Mouse (Mus musculus): ENCODE results near the gene Tbc1d15. TPM values are rescaled to one million over a fixed set of nuclear protein-coding genes. Genes with fewer than 3 reads are reported as not detected.
"Not testable (repeated sequence)": the region's sequence is repeated elsewhere in the genome, so short reads cannot be mapped to it uniquely, and the experiment has no call there.

Tbc1d15 gene
- polyA plus RNA-seq, 1 experiment from 2014 or later, result 66.1 TPM

GRCm38 (mm10) chr10:115191214-115191613 lies 60.1 kb downstream of the Tbc1d15 start:
- WGBS, result 87% methylated on average over 7 of the region's 7 CpGs
- Histone ChIP-seq H3K36me3 (ENCODE audit: control insufficient read depth, insufficient read depth, low read length) (no peaks in the 10 kb centered on the region), H3K4me3 (ENCODE audit: low read depth, low read length) (no peak overlapping the region), H3K4me1 (replicated peaks; ENCODE audit: control insufficient read depth, insufficient read depth, low read length) (no peaks in the 10 kb centered on the region), H3K9me3 (ENCODE audit: control insufficient read depth, low read length) (no peaks in the 10 kb centered on the region), H3K4me2 (ENCODE audit: low read length) (no peak overlapping the region), H3K27me3 (replicated peaks; ENCODE audit: control insufficient read depth, insufficient read depth, low read length) (no peaks in the 10 kb centered on the region), H3K9ac (ENCODE audit: low read length) (no peak overlapping the region), H3K27ac (ENCODE audit: low read depth) (no peak overlapping the region)
- DNase-seq (ENCODE audit: low spot score) (no peak), ATAC-seq (replicated peaks; ENCODE audit: low FRiP score, low TSS enrichment, low read depth) (no peak)

GRCm38 (mm10) chr10:115187390-115187789 lies 63.9 kb downstream of the Tbc1d15 start:
- Histone ChIP-seq H3K4me3 (ENCODE audit: low read depth, low read length) (no peak overlapping the region), H3K4me1 (replicated peaks; ENCODE audit: control insufficient read depth, insufficient read depth, low read length) (no peaks in the 10 kb centered on the region), H3K9ac (ENCODE audit: low read length) (no peak overlapping the region), H3K9me3 (ENCODE audit: control insufficient read depth, low read length) (no peaks in the 10 kb centered on the region), H3K36me3 (ENCODE audit: control insufficient read depth, insufficient read depth, low read length) (no peaks in the 10 kb centered on the region), H3K4me2 (ENCODE audit: low read length) (no peak overlapping the region), H3K27me3 (replicated peaks; ENCODE audit: control insufficient read depth, insufficient read depth, low read length) (no peaks in the 10 kb centered on the region), H3K27ac (ENCODE audit: low read depth) (no peak overlapping the region)
- WGBS, result 86% methylated on average over 1 of the region's 1 CpGs
- ATAC-seq (replicated peaks; ENCODE audit: low FRiP score, low TSS enrichment, low read depth) (no peak), DNase-seq (ENCODE audit: low spot score) (no peak)

- H3K4me1 ChIP-seq (replicated peaks; ENCODE audit: control insufficient read depth, insufficient read depth, low read length), result no peaks in the 10 kb centered on the region
- H3K27me3 ChIP-seq (replicated peaks; ENCODE audit: control insufficient read depth, insufficient read depth, low read length), result no peaks in the 10 kb centered on the region
- no peak within 1 kb of the TSS for H3K4me2 ChIP-seq (ENCODE audit: low read length)
- 8% methylated on average over 9 of the region's 9 CpGs for WGBS
- no peak within 1 kb of the TSS for H3K9ac ChIP-seq (ENCODE audit: low read length)
- ATAC-seq (replicated peaks; ENCODE audit: low FRiP score, low TSS enrichment, low read depth) (no peak; the same call in 1 of the 2 replicates), DNase-seq (ENCODE audit: low spot score) (peak; percentile 93)
- no peaks in the 10 kb centered on the region for H3K36me3 ChIP-seq (ENCODE audit: control insufficient read depth, insufficient read depth, low read length)
- no peak within 1 kb of the TSS for H3K27ac ChIP-seq (ENCODE audit: low read depth)
- no peaks in the 10 kb centered on the region for H3K9me3 ChIP-seq (ENCODE audit: control insufficient read depth, low read length)
- no peak within 1 kb of the TSS for H3K4me3 ChIP-seq (ENCODE audit: low read depth, low read length)
Measured at GRCm38 (mm10) chr10:115184697-115185096, 66.6 kb downstream of the Tbc1d15 start, which contains the start of gene Tph2. Gene Tph2 (minus strand): TSS chr10:115185022.

- Histone ChIP-seq H3K27ac (ENCODE audit: low read depth) (no peak overlapping the region), H3K4me2 (ENCODE audit: low read length) (no peak overlapping the region), H3K36me3 (ENCODE audit: control insufficient read depth, insufficient read depth, low read length) (no peaks in the 10 kb centered on the region), H3K27me3 (replicated peaks; ENCODE audit: control insufficient read depth, insufficient read depth, low read length) (no peaks in the 10 kb centered on the region), H3K4me1 (replicated peaks; ENCODE audit: control insufficient read depth, insufficient read depth, low read length) (no peaks in the 10 kb centered on the region), H3K4me3 (ENCODE audit: low read depth, low read length) (no peak overlapping the region), H3K9me3 (ENCODE audit: control insufficient read depth, low read length) (no peaks in the 10 kb centered on the region), H3K9ac (ENCODE audit: low read length) (no peak overlapping the region)
- no peak for DNase-seq (ENCODE audit: low spot score)
- WGBS, result 74% methylated on average over 3 of the region's 3 CpGs
- ATAC-seq (replicated peaks; ENCODE audit: low FRiP score, low TSS enrichment, low read depth), result no peak
Measured at GRCm38 (mm10) chr10:115181034-115181433, 70.2 kb downstream of the Tbc1d15 start.

- not testable (repeated sequence) for H3K9me3 ChIP-seq (ENCODE audit: control insufficient read depth, low read length); H3K4me1 ChIP-seq (replicated peaks; ENCODE audit: control insufficient read depth, insufficient read depth, low read length); H3K27me3 ChIP-seq (replicated peaks; ENCODE audit: control insufficient read depth, insufficient read depth, low read length); ATAC-seq (replicated peaks; ENCODE audit: low FRiP score, low TSS enrichment, low read depth); H3K27ac ChIP-seq (ENCODE audit: low read depth); H3K4me2 ChIP-seq (ENCODE audit: low read length); H3K9ac ChIP-seq (ENCODE audit: low read length); DNase-seq (ENCODE audit: low spot score); H3K36me3 ChIP-seq (ENCODE audit: control insufficient read depth, insufficient read depth, low read length); H3K4me3 ChIP-seq (ENCODE audit: low read depth, low read length)
- WGBS, result 62% methylated on average over 6 of the region's 6 CpGs
Measured at GRCm38 (mm10) chr10:115178019-115178418, 73.2 kb downstream of the Tbc1d15 start.

GRCm38 (mm10) chr10:115175591-115175991 lies 75.7 kb downstream of the Tbc1d15 start:
- Histone ChIP-seq H3K4me1 (replicated peaks; ENCODE audit: control insufficient read depth, insufficient read depth, low read length) (no peaks in the 10 kb centered on the region), H3K27me3 (replicated peaks; ENCODE audit: control insufficient read depth, insufficient read depth, low read length) (no peaks in the 10 kb centered on the region), H3K9ac (ENCODE audit: low read length) (no peak overlapping the region), H3K4me3 (ENCODE audit: low read depth, low read length) (no peak overlapping the region), H3K4me2 (ENCODE audit: low read length) (0 out of 2 replicates have a peak overlapping the region, but pooled peaks have one; percentile 7), H3K9me3 (ENCODE audit: control insufficient read depth, low read length) (no peaks in the 10 kb centered on the region), H3K36me3 (ENCODE audit: control insufficient read depth, insufficient read depth, low read length) (no peaks in the 10 kb centered on the region), H3K27ac (ENCODE audit: low read depth) (no peak overlapping the region)
- ATAC-seq (replicated peaks; ENCODE audit: low FRiP score, low TSS enrichment, low read depth) (no peak; the same call in 1 of the 2 replicates), DNase-seq (ENCODE audit: low spot score) (no peak)
- WGBS, result 38% methylated on average over 12 of the region's 12 CpGs

- Histone ChIP-seq H3K36me3 (ENCODE audit: control insufficient read depth, insufficient read depth, low read length) (no peaks in the 10 kb centered on the region), H3K9ac (ENCODE audit: low read length) (no peak overlapping the region), H3K27ac (ENCODE audit: low read depth) (no peak overlapping the region), H3K4me3 (ENCODE audit: low read depth, low read length) (no peak overlapping the region), H3K4me2 (ENCODE audit: low read length) (no peak overlapping the region), H3K27me3 (replicated peaks; ENCODE audit: control insufficient read depth, insufficient read depth, low read length) (no peaks in the 10 kb centered on the region), H3K4me1 (replicated peaks; ENCODE audit: control insufficient read depth, insufficient read depth, low read length) (no peaks in the 10 kb centered on the region), H3K9me3 (ENCODE audit: control insufficient read depth, low read length) (no peaks in the 10 kb centered on the region)
- ATAC-seq (replicated peaks; ENCODE audit: low FRiP score, low TSS enrichment, low read depth) (no peak), DNase-seq (ENCODE audit: low spot score) (no peak)
- 73% methylated on average over 10 of the region's 10 CpGs for WGBS
Measured at GRCm38 (mm10) chr10:115173336-115173735, 77.9 kb downstream of the Tbc1d15 start.

- no peaks in the 10 kb centered on the region for H3K9me3 ChIP-seq (ENCODE audit: control insufficient read depth, low read length)
- WGBS, result 30% methylated on average over 8 of the region's 8 CpGs
- H3K4me2 ChIP-seq (ENCODE audit: low read length), result no peak overlapping the region
- H3K36me3 ChIP-seq (ENCODE audit: control insufficient read depth, insufficient read depth, low read length), result no peaks in the 10 kb centered on the region
- no peak for ATAC-seq (replicated peaks; ENCODE audit: low FRiP score, low TSS enrichment, low read depth)
- no peak overlapping the region for H3K4me3 ChIP-seq (ENCODE audit: low read depth, low read length)
- DNase-seq (ENCODE audit: low spot score), result no peak
- H3K27ac ChIP-seq (ENCODE audit: low read depth), result no peak overlapping the region
- no peak overlapping the region for H3K9ac ChIP-seq (ENCODE audit: low read length)
- H3K27me3 ChIP-seq (replicated peaks; ENCODE audit: control insufficient read depth, insufficient read depth, low read length), result no peaks in the 10 kb centered on the region
- no peaks in the 10 kb centered on the region for H3K4me1 ChIP-seq (replicated peaks; ENCODE audit: control insufficient read depth, insufficient read depth, low read length)
Measured at GRCm38 (mm10) chr10:115171351-115171818, 79.9 kb downstream of the Tbc1d15 start.

- Histone ChIP-seq H3K9me3 (ENCODE audit: control insufficient read depth, low read length) (no peaks in the 10 kb centered on the region), H3K9ac (ENCODE audit: low read length) (no peak overlapping the region), H3K4me1 (replicated peaks; ENCODE audit: control insufficient read depth, insufficient read depth, low read length) (no peaks in the 10 kb centered on the region), H3K36me3 (ENCODE audit: control insufficient read depth, insufficient read depth, low read length) (no peaks in the 10 kb centered on the region), H3K27me3 (replicated peaks; ENCODE audit: control insufficient read depth, insufficient read depth, low read length) (no peaks in the 10 kb centered on the region), H3K4me2 (ENCODE audit: low read length) (no peak overlapping the region), H3K4me3 (ENCODE audit: low read depth, low read length) (no peak overlapping the region), H3K27ac (ENCODE audit: low read depth) (no peak overlapping the region)
- DNase-seq (ENCODE audit: low spot score), result no peak
- ATAC-seq (replicated peaks; ENCODE audit: low FRiP score, low TSS enrichment, low read depth), result no peak
- WGBS, result 87% methylated on average over 7 of the region's 7 CpGs
Measured at GRCm38 (mm10) chr10:115170496-115171350, 80.5 kb downstream of the Tbc1d15 start.
